Mouse (Mus musculus) cerebellum, postnatal 14 days (tissue): Measurements from ENCODE around the gene Zfp988.
"Not testable (repeated sequence)": the region's sequence is repeated elsewhere in the genome, so short reads cannot be mapped to it uniquely, and the experiment has no call there.

Experiments used
- DNase-seq, 2 experiments: peaks; one replicate each; pipeline ENCODE4 v3.0.0; 2021; ENCODE audit warnings: mixed read lengths in 2 of 2

Gene Zfp988

DNA sequence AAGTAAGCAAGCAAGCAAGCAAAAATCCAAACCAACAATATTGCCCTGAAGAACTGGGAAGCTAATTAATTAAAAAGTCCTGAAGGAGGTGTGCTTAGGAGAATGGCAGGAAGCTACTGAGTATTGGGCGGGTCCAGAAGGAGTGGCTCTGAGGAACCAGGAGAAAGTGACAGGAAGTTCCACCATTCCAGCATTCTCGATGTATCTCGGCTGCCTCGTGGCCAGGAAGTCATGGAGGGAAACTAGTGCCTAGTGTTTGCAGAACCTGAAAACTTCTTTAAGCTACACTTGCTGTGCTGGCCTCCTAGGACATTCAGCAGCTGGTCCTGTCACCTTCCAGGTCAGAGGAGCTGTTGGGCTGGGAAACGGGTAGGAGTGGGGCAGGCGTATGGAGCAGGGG, at the start of gene Zfp988:
Gene Zfp988 (plus strand): TSS at position 239 of the 400 bp plus-strand sequence.
- DNase-seq: not testable (repeated sequence)

DNA sequence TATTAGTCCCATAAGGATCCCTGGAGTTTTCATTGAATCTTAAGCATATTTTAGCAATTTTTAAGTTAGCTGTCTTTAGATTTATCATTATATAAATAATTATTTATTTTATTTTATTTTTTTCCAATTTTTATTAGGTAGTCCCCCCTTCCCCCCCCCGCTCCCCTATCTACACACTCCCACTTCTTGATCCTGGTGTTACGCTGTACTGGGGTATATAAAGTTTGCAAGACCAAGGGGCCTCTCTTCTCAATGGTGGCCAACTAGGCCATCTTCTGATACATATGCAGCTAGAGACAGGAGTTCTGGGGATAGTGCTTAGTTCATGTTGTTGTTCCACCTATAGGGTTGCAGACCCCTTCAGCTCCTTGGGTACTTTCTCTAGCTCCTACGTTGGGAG, 42.8 kb upstream of the Zfp988 start:
- not testable (repeated sequence) for DNase-seq

DNA sequence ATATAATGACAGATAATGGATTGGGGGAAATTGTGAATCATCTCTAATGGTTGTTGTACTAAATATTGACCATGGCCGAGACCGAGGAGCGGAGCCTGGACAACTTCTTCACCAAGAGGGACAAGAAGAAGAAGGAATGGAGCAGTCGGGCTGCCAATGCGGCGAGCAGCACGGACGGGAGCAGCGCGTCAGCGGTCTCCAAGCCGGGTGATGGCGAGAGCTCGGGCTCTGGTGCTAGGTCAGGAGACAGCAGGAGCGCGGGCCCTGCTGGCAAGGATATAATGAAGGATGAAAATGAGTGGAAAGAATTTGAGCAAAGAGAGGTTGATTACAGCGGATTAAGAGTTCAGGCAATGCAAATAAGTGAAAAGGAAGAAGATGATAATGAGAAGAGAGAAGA, 38.2 kb upstream of the Zfp988 start:
- DNase-seq: not testable (repeated sequence)

DNA sequence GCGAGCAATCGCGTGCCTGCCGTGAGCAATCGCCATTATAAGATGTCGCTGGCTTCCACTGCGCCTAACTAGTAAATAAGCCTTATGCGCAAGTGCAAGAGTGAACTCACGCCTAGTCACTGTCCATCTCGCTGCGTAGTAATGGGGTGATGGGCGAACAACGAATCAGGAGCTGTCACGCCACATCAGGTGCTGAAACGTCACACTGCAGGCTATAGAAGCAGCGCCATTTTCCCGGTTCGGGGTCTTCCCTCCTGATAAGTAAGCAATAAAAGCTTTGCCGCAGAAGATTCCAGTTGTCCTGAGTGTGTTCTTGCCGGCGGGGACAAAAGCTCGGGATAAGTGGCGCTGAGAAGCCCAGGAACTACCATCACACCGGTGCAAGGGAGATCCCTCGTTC, 36.7 kb upstream of the Zfp988 start:
- not testable (repeated sequence) for DNase-seq

DNA sequence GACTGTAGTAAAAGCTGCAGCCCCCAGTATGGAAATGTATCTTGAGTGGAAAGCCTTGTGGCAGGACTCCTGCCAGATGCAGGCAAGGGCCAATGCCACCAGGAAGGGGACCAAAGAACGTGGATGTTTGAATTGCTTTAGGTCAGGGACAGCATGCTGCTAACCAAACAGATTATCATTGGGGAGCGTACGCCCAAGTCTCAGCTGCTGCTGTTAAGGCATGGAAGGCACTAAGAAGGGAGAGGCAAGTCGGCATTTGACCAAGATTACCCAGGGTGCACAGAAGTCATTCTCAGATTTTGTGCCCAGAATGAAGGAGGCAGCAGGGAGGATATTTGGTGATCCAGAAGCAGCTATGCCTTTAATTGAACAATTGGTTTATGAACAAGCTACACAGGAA, 35.4 kb upstream of the Zfp988 start:
- not testable (repeated sequence) for DNase-seq

DNA sequence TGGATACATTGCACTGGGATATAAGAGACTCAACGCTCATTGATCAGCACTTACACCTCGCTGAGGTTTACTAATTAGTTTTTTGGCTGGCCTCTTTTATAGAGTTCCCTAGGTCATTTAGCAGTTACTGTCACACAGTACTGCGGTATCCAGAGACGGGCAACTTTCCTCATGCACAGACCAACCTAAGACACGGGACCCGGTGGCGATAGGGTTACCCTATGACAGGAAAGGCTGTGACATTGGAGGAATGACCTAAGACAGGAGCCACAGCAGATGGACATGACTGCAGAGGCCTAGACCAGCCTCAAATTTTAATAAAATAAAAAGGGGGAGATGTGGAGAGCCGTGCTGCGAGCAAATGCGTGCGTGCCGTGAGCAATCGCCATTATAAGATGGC, 33.9 kb upstream of the Zfp988 start:
- DNase-seq: not testable (repeated sequence)

DNA sequence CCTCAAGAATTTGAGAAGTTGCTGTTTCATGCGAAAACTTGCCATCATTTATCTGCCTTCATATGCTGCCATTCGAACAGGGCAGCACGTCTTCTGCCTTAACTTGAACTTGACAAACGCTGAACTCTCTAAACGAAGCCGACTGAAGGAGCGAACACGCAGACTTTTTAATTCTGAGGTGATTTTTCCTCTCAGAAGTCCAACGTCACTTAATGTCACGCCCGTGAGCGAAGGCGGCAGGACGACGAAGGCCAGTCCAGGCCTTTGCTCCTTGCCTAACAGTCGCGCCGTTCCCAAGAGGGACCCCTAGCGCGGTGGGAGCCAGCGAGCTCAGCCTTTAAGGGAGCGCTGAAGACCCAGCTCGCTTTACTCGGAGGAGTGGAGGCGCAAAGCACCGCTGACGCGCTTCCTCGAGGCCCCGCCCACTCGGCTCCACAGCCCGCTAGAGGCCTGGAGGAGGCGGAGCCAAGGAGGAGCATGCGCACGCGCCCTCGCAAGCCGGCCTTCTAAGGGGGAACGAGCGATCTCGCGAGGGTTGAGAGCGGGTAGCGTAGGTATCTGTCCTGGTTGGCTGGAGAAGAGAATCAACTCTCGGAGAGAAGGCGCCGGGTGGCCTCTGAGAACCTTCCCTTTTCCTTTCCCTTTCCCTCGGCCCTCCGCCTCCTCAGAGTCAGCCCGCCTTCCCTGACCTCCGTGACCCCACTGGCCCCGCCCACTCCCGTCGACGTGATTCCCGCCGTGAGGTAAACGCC, 30.3 kb upstream of the Zfp988 start:
- DNase-seq: not testable (repeated sequence)

DNA sequence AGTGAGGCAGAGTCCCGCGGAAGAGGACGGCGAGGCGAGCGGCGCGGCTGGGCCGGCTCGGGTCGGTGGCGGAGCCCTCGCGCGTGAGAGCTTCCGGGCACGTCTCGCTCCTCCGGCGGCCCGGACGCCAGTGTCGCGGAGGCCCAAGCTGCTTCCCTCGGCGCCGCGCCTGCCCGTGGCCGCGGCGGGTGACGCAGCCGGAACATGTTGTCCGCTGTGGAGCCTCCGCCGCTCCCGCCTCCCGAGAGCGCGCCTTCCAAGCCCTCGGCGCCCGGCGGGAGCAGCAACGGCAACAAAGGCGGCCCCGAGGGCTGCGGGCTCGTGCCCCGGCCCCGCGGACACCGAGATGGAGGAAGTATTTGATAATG, 29.7 kb upstream of the Zfp988 start:
- DNase-seq: not testable (repeated sequence)

DNA sequence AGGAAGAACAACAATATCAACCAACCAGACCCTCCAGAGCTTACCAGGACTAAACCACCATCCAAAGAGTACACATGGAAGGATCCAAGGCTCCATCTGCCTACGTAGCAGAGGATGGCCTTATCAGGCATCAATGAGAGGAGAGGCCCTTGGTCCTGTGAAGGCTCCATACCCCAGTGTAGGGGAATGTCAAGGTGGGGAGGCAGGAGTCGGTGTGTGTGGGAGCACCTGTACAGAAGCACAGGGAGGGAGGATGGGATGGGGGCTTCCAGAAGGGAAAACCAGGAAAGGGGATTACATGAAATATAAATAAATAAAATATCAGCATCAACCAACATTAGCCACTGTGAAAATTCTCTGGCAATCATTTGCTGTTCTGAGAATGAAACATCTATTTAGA, 25.1 kb upstream of the Zfp988 start:
- DNase-seq: not testable (repeated sequence)

DNA sequence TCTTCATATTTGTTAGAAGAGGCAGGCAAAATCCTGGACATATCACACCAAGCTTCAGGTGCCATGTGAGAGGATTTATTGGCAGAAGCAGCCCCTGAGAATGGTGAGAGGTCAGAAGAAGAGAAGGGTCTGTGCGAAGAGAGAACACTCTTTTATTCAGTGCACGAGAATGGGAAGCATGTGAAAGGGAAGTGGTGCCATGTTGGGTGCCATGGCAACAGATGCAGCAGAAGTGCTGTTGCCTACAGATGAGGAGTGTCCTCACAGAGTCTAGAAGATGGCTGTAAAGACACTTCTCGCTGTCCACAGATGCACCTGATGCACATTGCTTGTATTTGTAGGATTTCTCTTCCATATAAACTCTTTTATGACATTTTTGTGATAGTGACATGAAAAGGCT, 6.9 kb upstream of the Zfp988 start:
- DNase-seq: not testable (repeated sequence)

DNA sequence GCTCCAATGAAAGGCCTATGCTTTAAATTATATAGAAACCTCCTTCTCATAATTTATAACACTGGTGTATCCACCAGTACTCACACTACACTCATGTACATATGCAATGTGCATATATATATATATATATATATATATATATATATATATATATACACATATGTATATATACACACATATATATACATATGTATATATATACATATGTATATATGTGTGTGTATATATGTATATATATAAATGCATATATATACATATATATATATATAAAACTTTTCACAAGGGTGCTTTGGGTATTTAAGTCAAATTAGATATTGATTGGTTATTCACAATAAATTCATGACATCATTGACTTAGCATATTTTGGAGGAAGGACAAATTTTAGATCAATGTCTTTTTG, 3.1 kb upstream of the Zfp988 start:
- not testable (repeated sequence) for DNase-seq

DNA sequence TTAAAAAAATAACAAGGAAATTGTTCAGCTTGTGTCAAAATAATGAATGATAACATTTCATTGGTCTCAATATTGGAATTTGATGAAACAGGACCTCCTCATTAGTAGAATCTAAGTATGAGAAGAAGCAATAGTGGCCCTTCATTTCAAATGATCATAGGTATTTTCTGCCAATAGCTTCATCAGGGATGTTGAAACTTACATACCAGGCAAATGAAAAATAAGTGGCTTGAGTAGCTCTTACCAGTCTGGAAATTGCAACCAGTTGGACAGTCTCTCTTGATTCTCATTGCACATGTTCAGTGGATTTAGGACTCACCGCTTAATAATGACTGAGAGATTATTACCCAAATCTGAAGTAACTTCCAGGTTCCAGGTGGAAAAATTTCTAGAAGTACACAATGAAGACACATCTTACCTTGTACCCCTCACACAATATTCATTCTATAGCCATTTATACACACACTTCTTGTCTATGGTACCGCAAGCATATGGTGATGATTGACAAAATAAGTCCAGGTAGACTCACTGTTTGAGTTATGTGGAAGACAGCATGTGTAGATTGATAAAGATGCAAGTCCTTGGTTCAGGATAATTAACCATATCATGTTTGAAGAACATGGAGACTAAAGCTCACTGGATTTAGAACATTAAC, 29.7 kb downstream of the Zfp988 start:
- not testable (repeated sequence) for DNase-seq

DNA sequence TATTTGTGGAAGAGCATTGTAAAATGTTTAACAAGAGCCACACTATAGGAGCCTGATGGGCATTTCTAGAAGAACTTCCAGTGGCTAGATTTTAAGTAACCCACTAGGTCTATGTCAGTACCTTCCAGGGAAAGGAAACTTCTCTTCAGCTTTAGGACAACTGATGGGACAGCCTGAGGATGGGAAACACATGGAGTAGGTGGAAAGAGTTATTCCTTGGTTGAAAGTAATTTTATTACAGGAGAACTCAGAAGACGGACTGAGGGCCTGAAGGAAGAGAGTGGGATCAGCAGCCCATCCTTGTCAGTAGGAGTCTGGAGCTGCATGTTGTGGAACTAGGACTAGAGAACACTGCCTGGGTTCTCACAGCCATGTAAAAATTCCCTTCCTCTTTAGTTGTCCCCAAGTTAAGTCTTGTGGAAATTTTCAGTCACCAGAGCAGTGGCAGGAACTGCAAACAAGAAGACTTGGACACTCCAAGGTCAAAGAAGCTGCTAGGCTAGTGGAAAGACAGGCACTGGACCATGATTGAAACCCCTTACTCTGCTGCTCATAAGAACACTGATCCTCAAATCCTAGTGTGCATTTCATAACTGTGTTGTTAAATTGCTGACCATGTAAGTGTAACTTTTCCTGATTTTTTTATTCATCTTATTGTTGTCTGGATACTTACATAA, 30.4 kb downstream of the Zfp988 start:
- DNase-seq: not testable (repeated sequence)

DNA sequence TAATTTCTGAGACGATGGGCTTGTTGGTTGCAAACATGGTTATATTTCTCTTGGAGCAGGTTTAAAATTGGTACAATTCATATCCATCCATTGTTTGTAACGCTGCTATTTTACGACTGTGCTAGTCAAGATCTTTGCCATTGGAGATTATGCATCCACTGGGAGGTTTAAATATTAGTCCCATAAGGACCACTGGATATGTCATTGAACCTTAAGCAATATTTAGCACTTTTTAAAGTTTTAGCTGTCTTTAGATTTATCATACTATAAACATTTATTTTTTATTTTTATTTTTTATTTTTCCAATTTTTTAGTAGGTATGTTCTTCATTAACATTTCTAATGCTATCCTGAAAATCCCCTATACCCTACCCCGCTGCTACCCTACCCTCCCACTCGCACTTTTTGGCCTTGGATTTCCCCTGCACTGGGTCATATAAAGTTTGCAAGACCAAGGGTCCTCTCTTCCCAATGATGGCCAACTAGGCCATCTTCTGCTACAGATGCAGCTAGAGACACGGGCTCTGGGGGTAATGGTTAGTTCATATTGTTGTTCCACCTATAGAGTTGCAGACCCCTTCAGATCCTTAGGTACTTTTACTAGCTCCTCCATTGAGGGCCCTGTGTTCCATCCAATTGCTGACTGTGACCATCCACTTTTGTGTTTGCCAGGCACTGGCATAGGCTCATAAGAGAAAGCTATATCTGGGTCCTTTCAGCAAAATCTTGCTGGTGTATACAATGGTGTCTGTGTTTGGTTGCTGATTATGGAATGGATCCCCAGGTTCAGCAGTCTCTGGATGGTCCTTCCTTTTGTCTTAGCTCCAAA, 31.1 kb downstream of the Zfp988 start:
- DNase-seq: not testable (repeated sequence)

DNA sequence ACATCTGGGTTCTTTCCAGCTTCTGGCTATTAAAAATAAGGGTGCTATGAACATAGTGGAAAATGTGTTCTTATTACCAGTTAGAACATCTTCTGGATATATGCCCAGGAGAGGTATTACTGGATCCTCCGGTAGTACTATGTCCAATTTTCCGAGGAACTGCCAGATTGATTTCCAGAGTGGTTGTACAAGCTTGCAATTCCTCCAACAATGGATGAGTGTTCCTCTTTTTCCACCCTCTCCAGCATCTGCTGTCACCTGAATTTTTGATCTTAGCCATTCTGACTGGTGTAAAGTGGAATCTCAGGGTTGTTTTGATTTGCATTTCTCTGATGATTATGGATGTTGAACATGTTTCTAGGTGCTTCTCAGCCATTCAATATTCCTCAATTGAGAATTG, 32.0 kb downstream of the Zfp988 start:
- not testable (repeated sequence) for DNase-seq

DNA sequence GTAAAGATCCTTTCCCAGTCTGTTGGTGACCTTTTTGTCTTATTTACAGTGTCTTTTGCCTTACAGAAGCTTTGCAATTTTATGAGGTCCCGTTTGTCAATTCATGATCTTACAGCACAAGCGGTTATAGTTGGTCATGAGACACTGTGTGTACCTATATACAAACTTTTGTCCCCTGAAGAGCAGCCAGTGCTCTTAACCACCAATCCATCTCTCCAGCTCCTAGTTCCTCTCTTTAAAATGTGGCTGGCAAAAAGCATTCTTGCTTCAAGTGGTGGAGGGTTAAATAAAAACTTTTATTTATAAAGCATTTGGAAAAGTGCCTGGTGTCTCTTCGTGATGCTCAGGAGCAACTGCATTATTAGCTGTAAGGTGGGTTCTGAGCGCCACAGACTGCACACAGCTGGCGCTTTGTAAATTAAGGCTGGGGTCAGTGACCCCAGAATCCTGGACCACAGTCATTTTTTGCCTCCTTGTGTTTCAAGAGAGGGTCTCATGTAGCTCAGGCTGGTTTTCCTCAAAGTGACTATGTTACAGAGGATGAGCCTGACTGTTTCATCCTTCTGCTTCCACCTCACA, 32.6 kb downstream of the Zfp988 start:
- no peak for DNase-seq

DNA sequence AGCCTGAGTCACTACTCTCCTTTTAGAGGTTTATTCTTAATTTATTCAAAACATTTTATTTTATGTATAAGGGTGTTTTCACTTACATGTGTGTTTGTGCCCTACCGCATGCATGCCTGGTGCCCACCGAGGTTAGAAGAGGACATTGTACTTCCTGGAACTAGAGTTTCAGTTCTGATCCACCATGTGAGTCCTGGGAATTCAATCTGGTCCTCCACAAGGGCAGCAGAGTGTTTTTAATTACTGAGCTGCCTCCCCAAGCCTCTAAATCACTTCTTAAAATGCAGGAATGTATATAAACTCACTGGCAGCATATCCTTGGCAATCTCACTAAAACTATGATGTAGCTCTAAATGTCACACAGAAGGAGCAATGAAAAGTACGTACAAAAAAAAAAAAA, 33.2 kb downstream of the Zfp988 start:
- DNase-seq: not testable (repeated sequence)

DNA sequence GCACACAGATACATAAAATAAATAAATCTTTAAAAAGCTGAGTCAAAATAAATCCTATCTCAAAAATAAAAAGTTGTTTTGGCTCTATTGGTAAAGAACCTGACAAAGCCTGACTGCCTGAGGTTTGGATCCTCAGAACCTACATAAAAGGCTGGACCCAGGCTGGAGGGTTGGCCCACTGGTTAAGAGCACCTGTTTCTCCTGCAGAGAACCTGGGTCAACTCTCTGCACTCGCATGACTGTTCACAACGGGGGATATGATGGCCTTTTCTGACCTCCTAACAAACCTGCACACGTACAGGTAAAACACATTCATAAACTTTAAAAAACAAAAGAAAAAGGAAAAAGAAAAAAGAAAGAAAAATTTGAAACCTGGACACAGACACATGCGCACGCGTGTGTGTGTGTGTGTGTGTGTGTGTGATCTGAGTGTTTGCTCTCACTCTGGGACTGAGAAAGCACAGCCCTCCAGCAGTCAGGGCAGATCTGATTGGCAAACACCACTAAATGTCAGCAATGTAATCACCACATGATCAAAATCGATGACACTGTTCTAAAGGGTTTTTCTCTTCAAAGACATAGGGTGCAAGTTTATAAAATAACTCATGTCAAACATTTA, 34.2 kb downstream of the Zfp988 start:
- DNase-seq: not testable (repeated sequence)

DNA sequence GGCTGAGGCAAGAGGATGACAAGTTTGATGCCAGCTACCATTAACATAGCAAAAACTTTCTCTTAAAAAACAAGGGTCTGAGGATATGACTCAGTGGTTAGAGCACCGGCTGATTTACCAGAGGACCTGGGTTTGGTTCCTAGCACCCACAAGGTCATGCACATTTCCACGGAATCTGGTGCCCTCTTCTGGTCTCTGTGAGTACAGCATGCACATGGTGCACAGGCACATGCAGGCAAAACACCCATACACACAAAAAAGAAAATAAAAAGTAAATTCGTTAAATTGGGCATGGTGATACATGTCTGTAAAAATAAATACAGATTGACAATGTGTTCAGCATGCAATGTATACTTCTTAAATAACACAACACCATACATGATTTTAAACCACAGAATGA, 34.8 kb downstream of the Zfp988 start:
- not testable (repeated sequence) for DNase-seq

DNA sequence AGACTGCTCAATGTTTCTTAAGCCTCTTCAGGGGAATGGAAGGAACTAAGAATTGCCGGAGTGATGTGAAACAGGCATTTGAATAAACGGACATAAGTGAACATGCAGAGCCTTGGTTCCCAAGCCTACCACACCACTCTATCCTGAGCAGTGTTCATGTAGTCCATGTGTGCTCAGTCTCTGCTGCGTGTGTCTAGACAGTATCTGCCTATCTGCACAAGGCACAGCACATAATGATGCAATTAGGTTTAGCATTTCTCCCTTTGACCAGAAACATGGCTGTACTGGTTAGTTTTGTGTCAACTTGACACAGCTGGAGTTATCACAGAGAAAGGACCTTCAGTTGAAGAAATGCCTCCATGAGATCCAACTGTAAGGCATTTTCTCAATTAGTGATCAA, 35.4 kb downstream of the Zfp988 start:
- DNase-seq: not testable (repeated sequence)

DNA sequence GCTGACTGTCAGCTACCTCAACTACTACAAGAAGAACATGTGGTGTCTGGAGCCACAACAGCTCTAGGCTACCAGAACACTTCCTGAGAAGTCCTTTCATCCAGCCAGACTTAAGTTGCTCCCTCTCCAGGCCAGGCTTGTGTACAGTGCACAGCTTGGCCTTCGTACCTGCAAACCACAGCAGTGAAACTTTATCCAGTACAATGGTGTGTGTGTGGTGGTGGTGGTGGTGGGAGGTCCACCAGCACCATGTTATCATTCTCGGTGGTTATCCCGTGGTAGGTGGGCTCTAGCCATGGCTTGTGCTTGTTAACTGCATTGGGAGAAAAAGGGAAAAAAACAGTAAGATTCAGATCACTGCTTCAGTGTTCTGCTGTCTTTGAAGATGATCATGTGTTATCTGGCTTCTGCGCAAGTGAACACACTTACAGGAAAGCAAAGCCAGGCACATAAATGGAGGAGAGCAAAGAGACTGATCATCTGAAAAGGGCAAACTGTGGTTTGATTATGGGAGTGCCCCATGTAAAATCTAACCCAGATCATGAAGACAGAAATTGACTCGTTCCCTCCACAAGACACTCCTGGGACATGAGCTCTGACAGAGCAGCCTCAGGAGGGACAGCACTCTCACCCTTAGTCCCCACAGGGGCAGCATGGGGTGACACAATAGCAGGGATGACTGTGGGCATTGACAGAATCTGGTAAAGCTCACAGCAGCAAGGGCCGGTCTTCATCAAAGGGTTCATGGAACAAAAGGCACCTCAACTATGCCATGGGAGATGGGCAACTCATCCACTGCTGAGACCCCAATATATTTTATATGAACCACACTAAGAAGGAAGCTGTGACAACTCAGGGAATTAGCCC, 37.8 kb downstream of the Zfp988 start:
- DNase-seq: not testable (repeated sequence)
